Comparison of ENCODE assay signal across 17 mouse cellular contexts in the genomic region with DNA sequence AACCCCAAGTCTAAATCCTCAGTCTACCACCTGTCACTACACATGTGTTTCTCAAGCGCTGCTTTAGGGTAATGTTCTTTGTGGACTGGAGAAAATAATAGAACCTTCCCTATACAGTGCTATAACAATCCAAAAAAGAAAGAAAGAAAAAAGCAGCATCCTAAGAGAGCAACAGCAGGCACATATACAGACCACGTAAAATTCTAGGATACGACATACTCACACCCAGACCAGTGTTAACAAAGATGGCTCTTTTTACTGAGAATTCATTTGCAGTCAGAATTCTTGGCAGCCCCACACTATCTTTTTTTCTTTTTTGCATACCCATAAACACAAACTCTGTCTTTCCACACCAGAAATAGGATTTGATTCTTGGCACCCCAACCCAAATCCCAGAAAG.
"Had no signal": no experiment of that assay in that cellular context is flagged by ENCODE, and none has a peak within 500 bp of the region (broad histone marks: within the 10 kb centered on the region; RNA-seq: fewer than 3 reads in every experiment).

No protein-coding gene starts in this region.

- H3K4me2 ChIP-seq: liver, embryonic 13.5 days; midbrain, embryonic 12.5 days; midbrain, embryonic 15.5 days; neural tube, embryonic 13.5 days had no signal

- H3K9me3 ChIP-seq: liver, embryonic 13.5 days; midbrain, embryonic 15.5 days; neural tube, embryonic 13.5 days had no signal

- ATAC-seq: midbrain, embryonic 15.5 days had no signal

- H3K27ac ChIP-seq: liver, embryonic 13.5 days; macrophage; midbrain, embryonic 12.5 days; midbrain, embryonic 15.5 days; neural tube, embryonic 13.5 days had no signal

- H3K36me3 ChIP-seq: liver, embryonic 13.5 days; midbrain, embryonic 12.5 days; midbrain, embryonic 15.5 days had no signal

- H3K4me3 ChIP-seq: left cerebral cortex, adult 2 months; liver, embryonic 13.5 days; midbrain, embryonic 12.5 days; midbrain, embryonic 15.5 days; neural tube, embryonic 13.5 days had no signal

- H3K4me1 ChIP-seq: liver, embryonic 13.5 days; midbrain, embryonic 15.5 days had no signal

- H3K9ac ChIP-seq: liver, embryonic 13.5 days; midbrain, embryonic 12.5 days; midbrain, embryonic 15.5 days; neural tube, embryonic 13.5 days had no signal

- H3K27me3 ChIP-seq: liver, embryonic 13.5 days; midbrain, embryonic 12.5 days; midbrain, embryonic 15.5 days; neural tube, embryonic 13.5 days had no signal

- DNase-seq: kidney, adult 18-20 months; kidney, adult 9 months; kidney, postnatal 14 days; kidney, postnatal 4 days; layer of hippocampus, adult 9-11 months; liver, embryonic 13.5 days; lung, adult 2 months; retina, postnatal 1 day; right cerebral cortex, postnatal 25 days; thymus, adult 2 months; thymus, postnatal 14 days; thymus, postnatal 4 days had no signal
